Mouse (Mus musculus): ENCODE results near the gene Gm12184. TPM values are rescaled to one million over a fixed set of nuclear protein-coding genes. Genes with fewer than 3 reads are reported as not detected.
"Not testable (repeated sequence)": the region's sequence is repeated elsewhere in the genome, so short reads cannot be mapped to it uniquely, and the experiment has no call there.

Gm12184 gene
- polyA plus RNA-seq, 1 experiment from 2014 or later, result 13.6 TPM

- Histone ChIP-seq H3K4me1 (replicated peaks) (peaks cover 28% of the 10 kb centered on the region), H3K9ac (replicated peaks) (peak overlapping the region; percentile 1; the same call in 1 of the 2 replicates), H3K4me3 (replicated peaks) (no peak overlapping the region; the same call in 1 of the 2 replicates), H3K36me3 (peaks cover 21% of the 10 kb centered on the region), H3K27ac (no peak overlapping the region), H3K27me3 (no peaks in the 10 kb centered on the region), H3K4me2 (peak overlapping the region; percentile 91), H3K9me3 (no peaks in the 10 kb centered on the region)
- no peak for ATAC-seq (ENCODE audit: insufficient number of reproducible peaks, insufficient read depth, low FRiP score, low TSS enrichment, low read depth)
- WGBS, result 88% methylated on average over 7 of the region's 7 CpGs
Observed at GRCm38 (mm10) chr11:48798308-48798707, 28.1 kb downstream of the Gm12184 start.

- Histone ChIP-seq H3K36me3 (peaks cover 11% of the 10 kb centered on the region), H3K27me3 (no peaks in the 10 kb centered on the region), H3K9ac (replicated peaks) (no peak overlapping the region), H3K27ac (no peak overlapping the region), H3K4me3 (replicated peaks) (no peak overlapping the region), H3K9me3 (no peaks in the 10 kb centered on the region), H3K4me1 (replicated peaks) (peaks cover 19% of the 10 kb centered on the region), H3K4me2 (no peak overlapping the region)
- WGBS, result 92% methylated on average over 5 of the region's 5 CpGs
- ATAC-seq (ENCODE audit: insufficient number of reproducible peaks, insufficient read depth, low FRiP score, low TSS enrichment, low read depth), result no peak
Observed at GRCm38 (mm10) chr11:48797287-48797686, 29.2 kb downstream of the Gm12184 start.

GRCm38 (mm10) chr11:48796290-48796689 is 30.2 kb downstream of the Gm12184 start:
- no peak overlapping the region for H3K27ac ChIP-seq
- H3K36me3 ChIP-seq, result peaks cover under 1% of the 10 kb centered on the region; the same call in 1 of the 2 replicates
- H3K9me3 ChIP-seq, result no peaks in the 10 kb centered on the region
- no peak overlapping the region for H3K4me2 ChIP-seq
- no peak for ATAC-seq (ENCODE audit: insufficient number of reproducible peaks, insufficient read depth, low FRiP score, low TSS enrichment, low read depth)
- no peak overlapping the region for H3K4me3 ChIP-seq (replicated peaks)
- peaks cover 9% of the 10 kb centered on the region for H3K4me1 ChIP-seq (replicated peaks)
- no peak overlapping the region for H3K9ac ChIP-seq (replicated peaks)
- H3K27me3 ChIP-seq, result no peaks in the 10 kb centered on the region
- 76% methylated on average over 4 of the region's 4 CpGs for WGBS

GRCm38 (mm10) chr11:48795221-48795620 is 31.2 kb downstream of the Gm12184 start:
- peaks cover 6% of the 10 kb centered on the region; the same call in 1 of the 2 replicates for H3K4me1 ChIP-seq (replicated peaks)
- no peak overlapping the region for H3K9ac ChIP-seq (replicated peaks)
- H3K4me2 ChIP-seq, result no peak overlapping the region
- H3K36me3 ChIP-seq, result no peaks in the 10 kb centered on the region
- WGBS, result 94% methylated on average over 7 of the region's 7 CpGs
- H3K9me3 ChIP-seq, result no peaks in the 10 kb centered on the region
- no peak overlapping the region for H3K4me3 ChIP-seq (replicated peaks)
- no peaks in the 10 kb centered on the region for H3K27me3 ChIP-seq
- H3K27ac ChIP-seq, result no peak overlapping the region
- no peak for ATAC-seq (ENCODE audit: insufficient number of reproducible peaks, insufficient read depth, low FRiP score, low TSS enrichment, low read depth)

GRCm38 (mm10) chr11:48793184-48793583 is 33.3 kb downstream of the Gm12184 start:
- H3K27ac ChIP-seq, result no peak overlapping the region
- no peaks in the 10 kb centered on the region for H3K9me3 ChIP-seq
- no peak overlapping the region for H3K4me3 ChIP-seq (replicated peaks)
- no peaks in the 10 kb centered on the region for H3K36me3 ChIP-seq
- H3K27me3 ChIP-seq, result no peaks in the 10 kb centered on the region
- H3K4me1 ChIP-seq (replicated peaks), result no peaks in the 10 kb centered on the region; the same call in 1 of the 2 replicates
- 98% methylated on average over 3 of the region's 3 CpGs for whole genome bisulfite sequencing
- H3K4me2 ChIP-seq, result no peak overlapping the region
- ATAC-seq (ENCODE audit: insufficient number of reproducible peaks, insufficient read depth, low FRiP score, low TSS enrichment, low read depth), result no peak
- no peak overlapping the region for H3K9ac ChIP-seq (replicated peaks)

DNA sequence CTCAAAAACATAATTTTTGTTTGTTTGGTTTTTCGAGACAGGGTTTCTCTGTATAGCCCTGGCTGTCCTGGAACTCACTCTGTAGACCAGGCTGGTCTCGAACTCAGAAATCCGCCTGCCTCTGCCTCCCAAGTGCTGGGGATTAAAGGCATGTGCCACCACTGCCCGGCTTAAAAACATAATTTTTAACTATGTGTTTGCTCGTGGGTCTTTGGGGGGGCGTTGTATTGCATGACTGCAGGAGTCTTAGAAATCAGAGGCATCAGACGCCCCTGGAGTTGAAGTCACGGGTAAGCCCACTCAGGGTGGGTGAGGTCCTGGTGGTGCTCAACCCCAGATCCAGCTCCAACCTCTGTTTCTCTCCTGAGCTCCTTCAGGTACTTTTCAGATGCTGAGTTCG is 34.6 kb downstream of the Gm12184 start:
- not testable (repeated sequence) for H3K4me1 ChIP-seq (replicated peaks); H3K4me3 ChIP-seq (replicated peaks); H3K4me2 ChIP-seq; H3K36me3 ChIP-seq; ATAC-seq (ENCODE audit: insufficient number of reproducible peaks, insufficient read depth, low FRiP score, low TSS enrichment, low read depth); H3K9me3 ChIP-seq; H3K27me3 ChIP-seq; H3K27ac ChIP-seq; H3K9ac ChIP-seq (replicated peaks)
- 85% methylated on average over 9 of the region's 9 CpGs for WGBS

GRCm38 (mm10) chr11:48790946-48791345 is 35.5 kb downstream of the Gm12184 start:
- Histone ChIP-seq H3K9me3 (no peaks in the 10 kb centered on the region), H3K4me2 (no peak overlapping the region), H3K4me1 (replicated peaks) (no peaks in the 10 kb centered on the region), H3K4me3 (replicated peaks) (no peak overlapping the region), H3K27me3 (no peaks in the 10 kb centered on the region), H3K36me3 (no peaks in the 10 kb centered on the region), H3K9ac (replicated peaks) (no peak overlapping the region), H3K27ac (no peak overlapping the region)
- WGBS, result 62% methylated on average over 8 of the region's 8 CpGs
- no peak for ATAC-seq (ENCODE audit: insufficient number of reproducible peaks, insufficient read depth, low FRiP score, low TSS enrichment, low read depth)

DNA sequence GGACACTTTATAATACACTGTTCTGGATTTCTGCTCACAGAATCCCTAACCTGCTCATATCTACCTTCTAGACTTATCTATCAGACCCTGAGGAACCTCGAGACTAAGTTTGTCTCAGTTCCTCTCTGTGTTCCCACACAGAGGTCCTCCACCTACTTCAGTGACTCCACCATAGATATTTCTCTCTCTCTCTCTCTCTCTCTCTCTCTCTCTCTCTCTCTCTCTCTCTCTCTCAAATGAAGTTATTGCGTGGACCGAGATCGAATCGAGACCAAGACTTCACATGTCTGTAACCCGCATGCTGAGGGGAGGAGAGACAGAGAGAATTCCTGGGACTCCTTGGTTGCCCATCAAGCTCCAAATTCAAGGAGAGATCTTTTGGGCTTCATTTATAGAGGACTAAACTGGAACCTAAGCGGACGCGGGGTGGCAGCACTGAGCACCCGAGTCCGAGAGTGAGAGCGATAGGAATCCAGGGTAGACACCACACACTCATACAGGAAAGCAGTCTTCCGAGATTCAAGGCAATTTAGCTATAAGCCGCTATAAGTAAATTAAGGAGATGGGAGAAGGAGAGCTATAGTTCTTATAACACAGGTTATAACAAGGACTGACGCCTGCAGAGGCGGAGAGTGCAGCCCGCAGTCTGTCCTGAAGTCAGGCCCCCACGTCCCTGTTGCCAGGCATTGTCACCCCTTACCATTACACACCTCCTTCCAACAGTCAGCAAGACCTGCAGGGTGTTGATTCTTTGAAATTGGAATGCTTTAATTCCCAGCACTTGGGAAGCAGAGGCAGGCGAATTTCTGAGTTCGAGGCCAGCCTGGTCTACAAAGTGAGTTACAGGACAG is 36.3 kb downstream of the Gm12184 start:
- Histone ChIP-seq H3K4me1 (replicated peaks) (no peaks in the 10 kb centered on the region), H3K4me2 (peak overlapping the region; percentile 49), H3K9ac (replicated peaks) (no peak overlapping the region), H3K27me3 (no peaks in the 10 kb centered on the region), H3K4me3 (replicated peaks) (peak overlapping the region; percentile 22; the same call in 1 of the 2 replicates), H3K27ac (no peak overlapping the region), H3K9me3 (no peaks in the 10 kb centered on the region), H3K36me3 (no peaks in the 10 kb centered on the region)
- peak; percentile 69; the same call in 1 of the 2 replicates for ATAC-seq (ENCODE audit: insufficient number of reproducible peaks, insufficient read depth, low FRiP score, low TSS enrichment, low read depth)
- 16% methylated on average over 20 of the region's 20 CpGs for WGBS

- no peaks in the 10 kb centered on the region for H3K36me3 ChIP-seq
- no peaks in the 10 kb centered on the region for H3K4me1 ChIP-seq (replicated peaks)
- H3K27ac ChIP-seq, result no peak overlapping the region
- no peak for ATAC-seq (ENCODE audit: insufficient number of reproducible peaks, insufficient read depth, low FRiP score, low TSS enrichment, low read depth)
- no peak overlapping the region for H3K9ac ChIP-seq (replicated peaks)
- H3K27me3 ChIP-seq, result no peaks in the 10 kb centered on the region
- 83% methylated on average over 5 of the region's 5 CpGs for WGBS
- no peaks in the 10 kb centered on the region for H3K9me3 ChIP-seq
- no peak overlapping the region for H3K4me3 ChIP-seq (replicated peaks)
- H3K4me2 ChIP-seq, result no peak overlapping the region
Observed at GRCm38 (mm10) chr11:48789215-48789614, 37.2 kb downstream of the Gm12184 start.

- H3K4me2 ChIP-seq, result peak overlapping the region; percentile 57
- H3K9ac ChIP-seq (replicated peaks), result peak overlapping the region; percentile 40
- no peaks in the 10 kb centered on the region for H3K36me3 ChIP-seq
- H3K4me1 ChIP-seq (replicated peaks), result no peaks in the 10 kb centered on the region
- ATAC-seq (ENCODE audit: insufficient number of reproducible peaks, insufficient read depth, low FRiP score, low TSS enrichment, low read depth), result no peak
- peak overlapping the region; percentile 36 for H3K4me3 ChIP-seq (replicated peaks)
- no peak overlapping the region for H3K27ac ChIP-seq
- WGBS, result 11% methylated on average over 16 of the region's 16 CpGs
- H3K27me3 ChIP-seq, result no peaks in the 10 kb centered on the region
- no peaks in the 10 kb centered on the region for H3K9me3 ChIP-seq
Observed at GRCm38 (mm10) chr11:48788311-48789089, 38.0 kb downstream of the Gm12184 start.

DNA sequence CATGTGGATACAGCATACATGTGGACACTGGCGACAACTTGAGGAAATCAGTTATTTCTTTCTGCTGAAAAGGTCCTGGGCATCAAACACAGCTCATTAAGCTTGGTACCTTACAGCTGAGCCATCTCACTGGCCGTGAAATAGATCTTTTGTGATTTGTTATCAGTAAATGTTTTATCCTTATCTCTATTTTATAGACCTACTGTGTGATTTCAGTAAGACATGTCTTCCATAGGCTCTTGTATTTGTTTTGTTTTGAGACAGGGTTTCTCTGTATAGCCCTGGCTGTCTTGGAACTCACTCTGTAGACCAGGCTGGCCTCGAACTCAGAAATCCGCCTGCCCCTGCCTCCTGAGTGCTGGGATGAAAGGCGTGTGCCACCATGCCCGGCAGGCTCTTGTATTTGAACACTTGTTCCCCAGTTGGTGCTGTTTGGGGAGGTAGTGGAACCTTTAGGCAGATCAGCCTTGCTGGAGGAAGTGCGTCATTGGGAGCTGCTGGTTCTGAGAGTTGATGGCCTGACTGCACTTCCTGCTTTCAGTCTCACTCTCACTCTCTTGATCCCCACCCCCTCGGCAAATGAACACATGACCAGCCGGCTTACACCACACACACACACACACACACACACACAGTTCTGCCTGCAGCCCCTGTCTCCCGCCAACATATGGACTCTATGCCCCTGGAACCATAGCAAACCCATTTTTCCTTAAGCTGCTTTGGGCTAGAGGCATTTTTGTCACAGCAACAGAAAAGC is 38.8 kb downstream of the Gm12184 start:
- ATAC-seq (ENCODE audit: insufficient number of reproducible peaks, insufficient read depth, low FRiP score, low TSS enrichment, low read depth), result no peak
- H3K4me3 ChIP-seq (replicated peaks), result peak overlapping the region; percentile 36
- H3K27ac ChIP-seq, result no peak overlapping the region
- no peaks in the 10 kb centered on the region for H3K4me1 ChIP-seq (replicated peaks)
- H3K36me3 ChIP-seq, result no peaks in the 10 kb centered on the region
- H3K27me3 ChIP-seq, result no peaks in the 10 kb centered on the region
- peak overlapping the region; percentile 57 for H3K4me2 ChIP-seq
- no peaks in the 10 kb centered on the region for H3K9me3 ChIP-seq
- no peak overlapping the region for H3K9ac ChIP-seq (replicated peaks)
- 53% methylated on average over 10 of the region's 10 CpGs for whole genome bisulfite sequencing
